Mouse (Mus musculus) heart, postnatal 0 days (tissue): ENCODE measurements around the gene Dtl.
A peak's percentile ranks its signal among the peaks of the same experiment; 100 is the strongest.

Source experiments
- CTCF ChIP-seq: IDR thresholded peaks from 2 replicates; pipeline ENCODE4 v1.5.1; 2016; ENCODE audit warnings: antibody characterized with exemption, control low read depth, low read depth
- EP300 ChIP-seq: IDR thresholded peaks from 2 replicates; pipeline ENCODE4 v1.6.1; 2016; ENCODE audit warnings: antibody characterized with exemption, low read depth

- no peak for TF ChIP-seq CTCF
- TF ChIP-seq EP300, result peak; percentile 78; the same call in 1 of the 2 replicates
Observed at GRCm38 (mm10) chr1:191557109-191557508, 18.2 kb downstream of the Dtl start.
